ENCODE assay signal across 11 mouse cellular contexts in genomic region chr13:18457337-18458236, GRCm38 (mm10).
DNase-seq lines count a peak whose midpoint lies in the region; ATAC-seq lines count a peak whose summit lies in the region.
"Had no signal": no experiment of that assay in that cellular context is flagged by ENCODE, and none has a peak within 500 bp of the region (broad histone marks: within the 10 kb centered on the region; RNA-seq: fewer than 3 reads in every experiment).

No protein-coding gene starts in this region.

- DNase-seq in left cerebral cortex, postnatal 4 days = peak; percentile 6
- DNase-seq in left cerebral cortex, adult 9 months (ENCODE audit: low spot score in 2 of 2) = no peak
- DNase-seq in hindlimb bud, embryonic 11.5 days (ENCODE audit: extremely low spot score, low read depth, low spot score) = peak; percentile 16
- DNase-seq in kidney, postnatal 4 days = peak; percentile 37 to 52
- DNase-seq in layer of hippocampus, adult 18-20 months (ENCODE audit: low spot score in 2 of 2) = no peak
- no peak for DNase-seq in urinary bladder, postnatal 36 days (ENCODE audit: low spot score in 2 of 2)
- DNase-seq in testis, postnatal 10 days (ENCODE audit: low spot score) = no peak
- DNase-seq: thymus, adult 18-20 months had no signal

- H3K9me3 ChIP-seq in neural tube, embryonic 15.5 days (replicated peaks) = no peaks in the 10 kb centered on the region
- H3K9me3 ChIP-seq: heart, embryonic 15.5 days had no signal

- no peak overlapping the region for H3K27ac ChIP-seq in neural tube, embryonic 15.5 days (replicated peaks)
- H3K27ac ChIP-seq: heart, embryonic 15.5 days had no signal

- H3K4me3 ChIP-seq in neural tube, embryonic 15.5 days (replicated peaks) = no peak overlapping the region
- H3K4me3 ChIP-seq: heart, embryonic 15.5 days; megakaryocyte, embryonic 14.5 days had no signal

- ATAC-seq in neural tube, embryonic 15.5 days (ENCODE audit: low FRiP score) = peak; percentile 85

- H3K27me3 ChIP-seq in neural tube, embryonic 15.5 days (replicated peaks) = peaks cover 3% of the 10 kb centered on the region; the same call in 1 of the 2 replicates
- H3K27me3 ChIP-seq: heart, embryonic 15.5 days; megakaryocyte, embryonic 14.5 days had no signal

- H3K4me2 ChIP-seq in neural tube, embryonic 15.5 days = peak overlapping the region; percentile 25
- H3K4me2 ChIP-seq: heart, embryonic 15.5 days had no signal

- intact Hi-C loops in left cerebral cortex, postnatal 4 days (cut with DNase I) = no loop called here

- H3K4me1 ChIP-seq in neural tube, embryonic 15.5 days = peaks cover 7% of the 10 kb centered on the region
- H3K4me1 ChIP-seq: heart, embryonic 15.5 days; megakaryocyte, embryonic 14.5 days had no signal

- no peaks in the 10 kb centered on the region for H3K36me3 ChIP-seq in neural tube, embryonic 15.5 days
- H3K36me3 ChIP-seq: heart, embryonic 15.5 days had no signal

- H3K9ac ChIP-seq in neural tube, embryonic 15.5 days (replicated peaks) = no peak overlapping the region
- H3K9ac ChIP-seq: heart, embryonic 15.5 days had no signal

- WGBS in neural tube, embryonic 15.5 days = 18% methylated on average over 14 of the region's 14 CpGs

Comparison
In these comparisons a context has a peak if more than half of its experiments do, and no peak if none do; other contexts are left out.
1. DNase-seq: peak in left cerebral cortex, postnatal 4 days (single experiment), hindlimb bud, embryonic 11.5 days (single experiment) and kidney, postnatal 4 days (2 of 2); none in left cerebral cortex, adult 9 months (0 of 2), layer of hippocampus, adult 18-20 months (0 of 2), urinary bladder, postnatal 36 days (0 of 2) and testis, postnatal 10 days (single experiment).